Mouse (Mus musculus) limb, embryonic 12.5 days (tissue): ENCODE measurements around the gene Akap13. TPM values are rescaled to one million over a fixed set of nuclear protein-coding genes. Genes with fewer than 3 reads are reported as not detected.

Experiments
- ATAC-seq: fragments of 200-750 bp; cut with Nextera tagmentation; 2 replicates; pipeline ENCODE4 v1.8.0; 2017; ENCODE audit warnings: low read depth, moderate TSS enrichment; ENCODE audit not compliant: insufficient number of reproducible peaks, insufficient read depth, low FRiP score, low TSS enrichment
- H3K27ac ChIP-seq: fragments of 300-500 bp; sonication (generic); 2 replicates; pipeline ENCODE4 v1.5.1; 2016; ENCODE audit warnings: mild to moderate bottlenecking, moderate library complexity
- H3K27me3 ChIP-seq: fragments of 300-500 bp; sonication (generic); 2 replicates; pipeline ENCODE4 v1.6.1; 2016; ENCODE audit warnings: mild to moderate bottlenecking, moderate library complexity
- H3K36me3 ChIP-seq: fragments of 300-500 bp; sonication (generic); 2 replicates; pipeline ENCODE4 v1.6.1; 2016; ENCODE audit warnings: mild to moderate bottlenecking, moderate library complexity
- H3K4me1 ChIP-seq: fragments of 300-500 bp; sonication (generic); replicated peaks from 2 replicates; pipeline ENCODE4 v1.6.1; 2016
- H3K4me2 ChIP-seq: fragments of 300-500 bp; sonication (generic); 2 replicates; pipeline ENCODE4 v1.6.1; 2016; ENCODE audit warnings: mild to moderate bottlenecking, moderate library complexity
- H3K4me3 ChIP-seq: fragments of 300-500 bp; sonication (generic); replicated peaks from 2 replicates; pipeline ENCODE4 v1.5.1; 2016; ENCODE audit warnings: mild to moderate bottlenecking
- H3K9ac ChIP-seq: fragments of 300-500 bp; sonication (generic); replicated peaks from 2 replicates; pipeline ENCODE4 v1.6.1; 2016; ENCODE audit warnings: mild to moderate bottlenecking, moderate library complexity
- H3K9me3 ChIP-seq: fragments of 300-500 bp; sonication (generic); 2 replicates; pipeline ENCODE4 v1.6.1; 2016; ENCODE audit warnings: mild to moderate bottlenecking, moderate library complexity
- WGBS: fragments of 180-500 bp; shearing (Covaris S2); methylation state at CpG from one replicate; pipeline ENCODE4 v1.1.7; 2016; 5-methylcytosine and 5-hydroxymethylcytosine counted together
- polyA plus RNA-seq: library from polyadenylated mRNA; unstranded; fragments of >200 nt; fragmentation: Nextera tagmentation; extraction: Ambion mirVana; gene quantifications from 2 replicates; pipeline ENCODE4 v1.2.1, GENCODE M21; 2016

Gene Akap13
- polyA plus RNA-seq, 1 experiment from 2014 or later: 44.9 TPM

DNA sequence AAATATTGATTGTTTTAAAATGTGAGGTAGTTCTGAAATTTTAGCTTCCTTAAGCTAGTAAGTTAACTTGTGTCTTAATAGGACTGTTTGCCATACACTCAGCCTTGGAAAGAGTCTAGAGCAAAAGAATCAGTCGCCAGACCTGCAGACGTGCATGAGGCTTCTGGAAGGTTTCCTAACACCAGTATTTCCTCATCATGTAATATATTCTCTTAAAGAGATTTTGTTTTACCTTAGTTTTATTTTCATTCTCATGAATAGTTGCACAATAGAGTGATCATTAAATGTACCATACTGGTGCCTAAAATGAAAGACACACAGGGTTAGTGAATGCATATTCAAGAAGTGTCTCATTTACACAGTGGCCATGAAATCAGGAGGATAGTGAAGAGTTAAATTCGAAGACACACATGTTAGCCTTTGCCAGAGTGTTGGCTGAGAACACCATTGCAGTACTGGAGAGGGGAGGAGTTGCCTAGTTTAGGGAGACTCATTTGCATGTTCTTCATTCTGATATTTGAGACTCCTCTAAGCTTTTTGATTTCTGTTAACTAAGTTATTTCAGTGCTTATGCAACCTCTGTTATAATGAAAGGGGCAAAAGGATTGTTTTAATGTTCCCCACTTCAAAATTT lies 198.5 kb downstream of the Akap13 start:
- WGBS: 78% methylated on average over 3 of the region's 3 CpGs
- Histone ChIP-seq H3K27ac (no peak overlapping the region), H3K4me3 (no peak overlapping the region), H3K27me3 (no peaks in the 10 kb centered on the region), H3K9me3 (no peaks in the 10 kb centered on the region), H3K4me1 (no peaks in the 10 kb centered on the region), H3K4me2 (no peak overlapping the region), H3K9ac (no peak overlapping the region), H3K36me3 (no peaks in the 10 kb centered on the region)
- no peak for ATAC-seq

DNA sequence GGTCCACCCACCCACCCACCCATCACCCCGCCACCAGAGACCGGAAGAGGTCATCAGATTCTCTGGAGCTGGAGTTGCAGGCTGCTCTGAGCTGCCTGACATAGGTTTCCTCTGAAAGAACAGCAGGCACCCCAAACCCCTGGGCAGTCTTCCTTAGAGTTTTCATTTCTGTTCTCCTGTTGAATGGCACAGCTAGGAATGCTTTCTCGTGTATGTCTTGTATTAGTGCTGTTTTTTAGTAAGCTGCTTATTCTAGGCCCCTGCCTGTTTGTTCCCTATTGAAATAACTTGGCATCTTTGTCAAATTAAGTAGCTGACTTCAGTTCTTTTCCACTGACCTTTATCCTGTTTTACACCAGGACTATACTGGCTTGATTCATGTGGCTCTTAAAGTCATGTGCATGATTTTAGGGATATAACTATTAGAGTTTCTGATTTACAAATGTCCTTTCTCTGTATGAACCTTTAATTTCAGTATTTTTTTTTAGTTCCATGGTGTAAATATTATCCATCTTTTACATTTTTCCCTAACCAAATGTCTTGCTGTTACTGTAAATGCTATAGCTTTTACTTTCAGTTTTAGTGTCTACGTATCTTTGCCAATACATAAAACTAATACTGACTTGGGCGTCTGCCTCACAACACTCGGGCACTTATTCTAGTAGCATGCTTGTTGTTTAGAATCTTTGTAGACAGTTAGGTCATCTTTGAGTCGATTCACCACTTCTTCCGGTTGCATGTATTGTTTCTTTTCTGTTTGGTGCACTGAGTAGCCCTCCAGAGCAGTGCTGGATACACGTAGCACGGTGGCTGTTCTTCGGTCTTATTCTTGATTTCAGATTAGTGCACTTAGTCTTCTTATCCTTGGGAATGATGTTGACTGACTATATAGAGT lies 200.1 kb downstream of the Akap13 start:
- no peak for ATAC-seq
- Histone ChIP-seq H3K27ac (no peak overlapping the region), H3K4me3 (no peak overlapping the region), H3K27me3 (no peaks in the 10 kb centered on the region), H3K4me1 (no peaks in the 10 kb centered on the region), H3K9me3 (no peaks in the 10 kb centered on the region), H3K4me2 (no peak overlapping the region), H3K9ac (no peak overlapping the region), H3K36me3 (no peaks in the 10 kb centered on the region)
- 83% methylated on average over 11 of the region's 11 CpGs for WGBS

DNA sequence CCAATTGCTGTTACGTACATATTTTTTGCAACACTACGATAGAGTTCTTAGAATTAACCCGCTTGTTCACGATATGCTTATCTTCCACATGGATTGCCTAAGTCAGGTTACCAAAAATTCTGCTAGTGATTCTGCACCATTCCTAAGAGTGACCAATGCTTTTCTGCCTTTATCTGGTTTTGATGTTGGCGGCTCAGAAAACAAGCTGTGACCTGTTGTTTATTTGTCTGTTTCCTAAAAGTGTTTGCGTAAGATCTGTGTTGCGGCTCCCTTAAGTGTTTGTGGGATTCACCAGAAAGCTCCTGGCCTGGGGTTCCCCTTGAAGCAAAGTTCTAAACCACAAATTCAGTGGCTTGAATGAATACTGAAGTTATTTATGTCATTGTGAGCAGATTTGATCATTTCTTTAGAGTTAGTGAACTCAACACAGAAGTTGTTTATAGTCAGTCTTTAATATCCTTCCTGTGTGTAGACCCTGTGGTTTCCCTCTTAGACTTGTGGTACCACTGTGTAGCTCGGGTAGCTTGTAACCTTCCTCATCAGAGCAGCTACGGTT lies 201.0 kb downstream of the Akap13 start:
- ATAC-seq: no peak
- no peak overlapping the region for H3K27ac ChIP-seq
- H3K27me3 ChIP-seq: no peaks in the 10 kb centered on the region
- H3K9ac ChIP-seq: no peak overlapping the region
- H3K4me3 ChIP-seq: no peak overlapping the region
- no peak overlapping the region for H3K4me2 ChIP-seq
- no peaks in the 10 kb centered on the region for H3K9me3 ChIP-seq
- no peaks in the 10 kb centered on the region for H3K36me3 ChIP-seq
- WGBS: 88% methylated on average over 9 of the region's 9 CpGs
- H3K4me1 ChIP-seq: no peaks in the 10 kb centered on the region

DNA sequence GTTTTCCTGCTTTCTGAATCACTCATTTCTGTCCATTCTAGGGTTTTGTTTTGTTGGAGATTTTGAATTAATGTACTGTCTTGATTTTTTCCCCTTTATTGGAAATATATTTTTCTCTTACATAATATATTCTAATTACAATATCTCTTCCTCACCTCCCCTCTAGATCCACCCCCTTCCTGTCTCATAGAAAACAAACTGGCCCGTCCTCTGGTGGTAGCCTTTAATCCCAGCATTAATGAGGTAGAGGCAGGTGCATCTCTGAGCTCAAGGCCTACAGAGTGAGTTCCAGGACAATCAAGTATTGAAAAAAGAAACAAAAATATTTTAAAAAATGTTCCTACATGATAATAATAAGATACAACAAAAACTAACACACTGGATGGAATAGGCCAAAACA lies 201.6 kb downstream of the Akap13 start:
- H3K4me2 ChIP-seq: no peak overlapping the region
- H3K4me1 ChIP-seq: no peaks in the 10 kb centered on the region
- WGBS: 72% methylated on average over 1 of the region's 1 CpGs
- no peak overlapping the region for H3K4me3 ChIP-seq
- no peaks in the 10 kb centered on the region for H3K36me3 ChIP-seq
- H3K9me3 ChIP-seq: no peaks in the 10 kb centered on the region
- no peaks in the 10 kb centered on the region for H3K27me3 ChIP-seq
- H3K9ac ChIP-seq: no peak overlapping the region
- no peak for ATAC-seq
- H3K27ac ChIP-seq: no peak overlapping the region

DNA sequence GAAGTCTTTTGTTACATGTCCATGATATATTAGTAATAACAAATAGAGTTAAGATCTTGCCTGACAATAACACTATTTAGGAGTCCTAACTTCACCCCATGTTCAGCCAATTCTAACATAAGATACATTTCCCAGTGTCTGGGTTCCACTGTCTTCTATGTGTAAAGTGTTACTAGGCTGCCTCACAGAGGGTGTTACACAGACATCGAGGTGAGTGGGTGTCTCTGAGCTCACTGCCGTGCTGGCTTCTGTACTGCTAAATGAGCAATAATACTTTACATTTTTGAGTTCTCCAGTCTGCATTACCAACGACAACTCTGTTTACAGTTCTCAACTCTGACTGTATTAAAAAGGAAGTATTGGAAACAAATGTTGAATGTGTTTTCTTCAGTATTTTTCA lies 209.1 kb downstream of the Akap13 start:
- Histone ChIP-seq H3K4me1 (0 out of 2 replicates have a peak, but pooled peaks cover 2% of the 10 kb centered on the region), H3K9ac (no peak overlapping the region), H3K4me3 (no peak overlapping the region), H3K27ac (no peak overlapping the region), H3K36me3 (peaks cover 12% of the 10 kb centered on the region), H3K9me3 (no peaks in the 10 kb centered on the region), H3K27me3 (no peaks in the 10 kb centered on the region), H3K4me2 (no peak overlapping the region)
- WGBS: 82% methylated on average over 3 of the region's 3 CpGs
- no peak for ATAC-seq

DNA sequence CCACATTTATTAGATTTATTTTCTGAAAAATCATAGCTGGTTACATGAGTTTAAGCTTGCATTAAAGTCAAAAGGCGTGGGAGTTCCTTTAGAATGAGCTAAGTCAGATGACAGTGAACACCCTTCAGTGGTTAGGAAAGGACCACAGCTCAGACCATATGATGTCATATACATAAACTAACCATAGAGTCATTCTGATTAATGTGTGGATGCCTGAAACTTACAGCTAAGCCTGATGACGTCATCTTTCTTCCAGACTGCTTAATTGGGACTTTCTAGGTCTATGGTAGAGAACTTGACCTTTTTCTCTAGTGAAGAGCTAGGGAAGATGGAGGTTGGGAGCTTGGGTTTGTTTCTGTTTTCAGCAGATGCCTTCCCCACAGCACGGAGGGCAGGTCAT lies 211.6 kb downstream of the Akap13 start:
- Histone ChIP-seq H3K9me3 (no peaks in the 10 kb centered on the region), H3K27ac (no peak overlapping the region), H3K4me3 (no peak overlapping the region), H3K9ac (no peak overlapping the region), H3K27me3 (no peaks in the 10 kb centered on the region), H3K4me2 (no peak overlapping the region), H3K4me1 (0 out of 2 replicates have a peak, but pooled peaks cover 2% of the 10 kb centered on the region), H3K36me3 (peaks cover 12% of the 10 kb centered on the region)
- WGBS: 90% methylated on average over 3 of the region's 3 CpGs
- ATAC-seq: no peak

- H3K27me3 ChIP-seq: no peaks in the 10 kb centered on the region
- no peak overlapping the region for H3K4me2 ChIP-seq
- no peak overlapping the region for H3K4me3 ChIP-seq
- H3K27ac ChIP-seq: no peak overlapping the region
- H3K4me1 ChIP-seq: 0 out of 2 replicates have a peak, but pooled peaks cover 2% of the 10 kb centered on the region
- WGBS: 95% methylated on average over 6 of the region's 6 CpGs
- H3K9ac ChIP-seq: no peak overlapping the region
- no peak for ATAC-seq
- H3K36me3 ChIP-seq: peaks cover 12% of the 10 kb centered on the region
- H3K9me3 ChIP-seq: no peaks in the 10 kb centered on the region
These were observed 212.2 kb downstream of the Akap13 start for GRCm38 (mm10) chr7:75667531-75667930.

DNA sequence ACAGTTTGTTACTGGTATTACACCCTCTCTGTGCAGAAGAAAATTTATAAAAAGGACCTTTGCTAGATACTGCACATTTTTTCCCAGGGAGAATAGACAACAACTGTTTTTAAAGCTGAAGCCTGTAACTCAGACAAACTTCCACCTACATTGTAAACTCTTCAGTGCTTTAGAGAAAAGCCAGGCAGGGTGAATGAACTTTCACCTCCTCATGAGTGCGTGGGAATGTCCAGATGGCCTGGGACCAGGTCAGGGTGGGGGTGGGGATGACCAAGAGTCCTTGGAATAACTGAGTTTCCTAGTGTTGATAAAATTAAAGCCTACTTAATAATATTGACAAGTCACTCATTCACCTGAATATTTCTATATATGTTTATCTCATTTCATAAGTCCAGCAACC lies 213.1 kb downstream of the Akap13 start:
- Histone ChIP-seq H3K4me3 (no peak overlapping the region), H3K27ac (no peak overlapping the region), H3K9ac (no peak overlapping the region), H3K4me2 (no peak overlapping the region), H3K36me3 (peaks cover 16% of the 10 kb centered on the region), H3K9me3 (no peaks in the 10 kb centered on the region), H3K27me3 (no peaks in the 10 kb centered on the region), H3K4me1 (0 out of 2 replicates have a peak, but pooled peaks cover 2% of the 10 kb centered on the region)
- 19% methylated on average over 1 of the region's 1 CpGs for WGBS
- no peak for ATAC-seq

DNA sequence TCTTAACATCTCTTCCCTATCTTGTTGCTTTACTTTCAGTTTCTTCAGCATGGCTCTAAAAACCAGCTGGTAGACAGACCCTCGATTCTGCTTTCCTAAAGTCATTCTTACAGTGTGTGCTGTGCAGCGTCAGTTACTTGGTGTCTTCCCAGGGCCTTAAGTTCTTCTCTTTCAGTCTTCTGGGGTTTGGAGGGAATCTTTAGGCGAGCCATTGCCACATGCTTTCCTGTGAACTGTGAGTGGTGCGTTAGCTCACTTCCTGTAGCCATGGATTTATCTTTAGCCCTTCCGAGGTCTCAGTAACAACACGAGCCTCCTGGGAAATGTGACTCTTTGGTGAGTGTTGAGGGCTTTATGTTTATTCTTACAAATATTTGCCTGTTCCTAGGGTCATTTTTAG lies 214.1 kb downstream of the Akap13 start:
- WGBS: 62% methylated on average over 6 of the region's 6 CpGs
- Histone ChIP-seq H3K4me1 (0 out of 2 replicates have a peak, but pooled peaks cover 2% of the 10 kb centered on the region), H3K4me3 (no peak overlapping the region), H3K9ac (no peak overlapping the region), H3K27me3 (no peaks in the 10 kb centered on the region), H3K36me3 (peaks cover 9% of the 10 kb centered on the region; the same call in 1 of the 2 replicates), H3K27ac (no peak overlapping the region), H3K4me2 (no peak overlapping the region), H3K9me3 (no peaks in the 10 kb centered on the region)
- ATAC-seq: no peak

GRCm38 (mm10) chr7:75679631-75680030 lies 224.3 kb downstream of the Akap13 start:
- H3K36me3 ChIP-seq: peaks cover 19% of the 10 kb centered on the region
- no peaks in the 10 kb centered on the region for H3K9me3 ChIP-seq
- no peak overlapping the region for H3K27ac ChIP-seq
- H3K27me3 ChIP-seq: no peaks in the 10 kb centered on the region
- H3K4me3 ChIP-seq: no peak overlapping the region
- no peak for ATAC-seq
- no peak overlapping the region for H3K9ac ChIP-seq
- H3K4me2 ChIP-seq: no peak overlapping the region
- WGBS: 88% methylated on average over 9 of the region's 9 CpGs
- H3K4me1 ChIP-seq: peaks cover 20% of the 10 kb centered on the region

- Histone ChIP-seq H3K4me1 (peaks cover 20% of the 10 kb centered on the region), H3K9me3 (no peaks in the 10 kb centered on the region), H3K27me3 (no peaks in the 10 kb centered on the region), H3K27ac (peak overlapping the region; percentile 78), H3K36me3 (peaks cover 15% of the 10 kb centered on the region), H3K9ac (no peak overlapping the region), H3K4me3 (no peak overlapping the region), H3K4me2 (no peak overlapping the region)
- 68% methylated on average over 1 of the region's 1 CpGs for WGBS
- ATAC-seq: no peak
These were observed 227.6 kb downstream of the Akap13 start for GRCm38 (mm10) chr7:75682901-75683300.
